ENCODE assay signal across 8 mouse cellular contexts in the genomic region with DNA sequence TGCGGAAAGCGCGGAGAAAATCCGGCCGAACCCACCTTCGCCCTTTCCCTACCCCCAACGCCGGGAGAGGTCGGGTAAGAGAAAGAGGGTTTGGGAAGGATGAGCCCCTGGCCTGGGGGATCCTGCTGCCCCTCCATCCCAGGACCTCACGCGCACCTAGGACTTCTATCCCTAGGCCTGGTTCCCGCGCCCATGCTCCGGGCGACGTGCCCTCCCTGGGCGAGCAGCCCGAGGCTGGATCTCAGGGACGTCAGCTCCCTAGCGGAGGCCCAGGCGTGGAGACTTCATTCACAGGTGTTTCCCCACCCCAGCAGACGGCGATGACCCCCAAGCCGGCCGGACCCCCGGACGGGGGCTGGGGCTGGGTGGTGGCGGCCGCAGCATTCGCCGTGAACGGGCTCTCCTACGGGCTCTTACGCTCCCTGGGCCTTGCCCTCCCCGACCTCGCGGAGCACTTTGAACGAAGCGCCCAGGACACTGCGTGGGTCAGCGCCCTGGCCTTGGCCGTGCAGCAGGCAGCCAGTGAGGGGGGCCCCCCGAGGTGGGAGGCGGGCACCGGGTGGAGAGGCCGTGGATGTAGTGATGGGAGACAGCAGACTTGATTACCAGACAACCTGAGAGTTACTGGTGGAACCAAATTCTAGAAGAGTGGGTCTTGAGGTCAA. TPM values are rescaled to one million over a fixed set of nuclear protein-coding genes. Genes with fewer than 3 reads are reported as not detected.
DNase-seq lines count a peak whose midpoint lies in the region; ATAC-seq and TF ChIP-seq lines count a peak whose summit lies in the region.

No protein-coding gene starts in this region.

- no peak overlapping the region; the same call in 1 of the 2 replicates for H3K27ac ChIP-seq in heart, adult 2 months
- no peak overlapping the region for H3K27ac ChIP-seq in brown adipose tissue, adult 24 weeks (replicated peaks; ENCODE audit: low read depth, low read length)
- H3K27ac ChIP-seq in forebrain, embryonic 15.5 days (replicated peaks), result no peak overlapping the region
- H3K27ac ChIP-seq in midbrain, embryonic 13.5 days, result no peak overlapping the region

- no peaks in the 10 kb centered on the region for H3K36me3 ChIP-seq in heart, adult 2 months (ENCODE audit: control insufficient read depth, insufficient read depth, low read length)
- H3K36me3 ChIP-seq in forebrain, embryonic 15.5 days, result peaks cover 3% of the 10 kb centered on the region; the same call in 1 of the 2 replicates
- H3K36me3 ChIP-seq in midbrain, embryonic 13.5 days, result peaks cover 17% of the 10 kb centered on the region

- peak overlapping the region; percentile 27 for H3K9ac ChIP-seq in heart, adult 2 months (ENCODE audit: low read depth, low read length)
- peak overlapping the region; percentile 41 for H3K9ac ChIP-seq in forebrain, embryonic 15.5 days (replicated peaks)
- peak overlapping the region; percentile 48 for H3K9ac ChIP-seq in midbrain, embryonic 13.5 days (replicated peaks)

- H3K79me2 ChIP-seq in heart, adult 2 months (replicated peaks; ENCODE audit: control insufficient read depth, insufficient read depth, low read length), result no peaks in the 10 kb centered on the region

- no peak for TF ChIP-seq CTCF in heart, adult 2 months (IDR thresholded peaks at IDR 0.05)

- DNase-seq in heart, adult 2 months, result peak in 1 of 2 experiments; percentile 67
- DNase-seq in heart, adult 8-10 months (ENCODE audit: low spot score), result no peak
- DNase-seq in kidney, adult 9 months, result peak; percentile 88
- DNase-seq in spleen, adult 12 weeks (ENCODE audit: low spot score), result no peak
- DNase-seq in thymus, postnatal 0 days (ENCODE audit: low spot score), result no peak

- peaks cover 3% of the 10 kb centered on the region for H3K4me1 ChIP-seq in heart, adult 2 months (ENCODE audit: control insufficient read depth, insufficient read depth, low read length)
- peaks cover 5% of the 10 kb centered on the region for H3K4me1 ChIP-seq in brown adipose tissue, adult 24 weeks (ENCODE audit: control insufficient read depth, insufficient read depth, insufficient read length, low read length)
- peaks cover 28% of the 10 kb centered on the region for H3K4me1 ChIP-seq in forebrain, embryonic 15.5 days
- H3K4me1 ChIP-seq in midbrain, embryonic 13.5 days (replicated peaks), result peaks cover 38% of the 10 kb centered on the region

- TF ChIP-seq POLR2A in heart, adult 2 months (IDR thresholded peaks at IDR 0.05; ENCODE audit: insufficient read depth, low read depth, low read length), result no peak

- peak overlapping the region; percentile 65 for H3K4me2 ChIP-seq in forebrain, embryonic 15.5 days (replicated peaks)
- peak overlapping the region; percentile 60 for H3K4me2 ChIP-seq in midbrain, embryonic 13.5 days (replicated peaks)

- peak; percentile 46; the same call in 1 of the 2 replicates for ATAC-seq in forebrain, embryonic 15.5 days (replicated peaks)
- peak; percentile 60 for ATAC-seq in midbrain, embryonic 13.5 days

- peaks cover 4% of the 10 kb centered on the region; the same call in 1 of the 2 replicates for H3K27me3 ChIP-seq in heart, adult 2 months (ENCODE audit: control insufficient read depth, insufficient read depth, low read length)
- H3K27me3 ChIP-seq in forebrain, embryonic 15.5 days, result peaks cover 49% of the 10 kb centered on the region
- H3K27me3 ChIP-seq in midbrain, embryonic 13.5 days, result peaks cover 60% of the 10 kb centered on the region

- peak overlapping the region; percentile 47 for H3K4me3 ChIP-seq in heart, adult 2 months
- H3K4me3 ChIP-seq in brown adipose tissue, adult 24 weeks (ENCODE audit: insufficient read depth, low read depth, low read length), result peak overlapping the region; percentile 48
- H3K4me3 ChIP-seq in forebrain, embryonic 15.5 days, result peak overlapping the region; percentile 39
- peak overlapping the region; percentile 39 for H3K4me3 ChIP-seq in midbrain, embryonic 13.5 days (replicated peaks)

- WGBS in heart, adult 2 months, result 2% methylated on average over 46 of the region's 46 CpGs
- 1% methylated on average over 46 of the region's 46 CpGs for WGBS in forebrain, embryonic 15.5 days
- under 1% methylated on average over 46 of the region's 46 CpGs for WGBS in midbrain, embryonic 13.5 days

- H3K9me3 ChIP-seq in forebrain, embryonic 15.5 days, result no peaks in the 10 kb centered on the region
- H3K9me3 ChIP-seq in midbrain, embryonic 13.5 days, result no peaks in the 10 kb centered on the region

- no peak for TF ChIP-seq EP300 in heart, adult 2 months (IDR thresholded peaks at IDR 0.05; ENCODE audit: insufficient read depth, low read depth, low read length)

- intact Hi-C loops in heart, adult 2 months (cut with DNase I), result loop anchor here (5.0 kb wide), 1 partner anchor 42 kb away; no protein-coding TSS in a partner anchor

RNA-seq across cellular contexts. Expression of a gene that starts 1.8 kb away (rescaled TPM):
- total RNA-seq in heart, adult 2 months (2021), result under 1 TPM; 0.34 to 0.52 TPM
- polyA plus RNA-seq in heart, adult 2 months (2012; rRNA removed), result 1.1 and 9.6 TPM in 2 replicates
- total RNA-seq in heart, adult 8-10 months (2022), result 1 to 10 TPM in 1 of 4 experiments, under 1 TPM in 3; 0.38 to 2.8 (median 0.68) TPM
- polyA plus RNA-seq in brown adipose tissue, adult 24 weeks (2012; ENCODE audit: insufficient read depth, insufficient read length, missing spikeins), result not detected in 2 replicates
- 3.2 and 3.6 TPM in 2 replicates for polyA plus RNA-seq in forebrain, embryonic 15.5 days (2015; fragmentation: Nextera tagmentation; extraction: Ambion mirVana)
- 1.9 and 2.4 TPM in 2 replicates for polyA plus RNA-seq in midbrain, embryonic 13.5 days (2015; fragmentation: Nextera tagmentation; extraction: Ambion mirVana)
- 1.2 and 1.9 TPM in 2 replicates for polyA plus RNA-seq in thymus, postnatal 0 days (2015; fragmentation: Nextera tagmentation; extraction: Ambion mirVana)

RNA-seq across cellular contexts. Expression of a gene that starts 6.5 kb away (rescaled TPM):
- total RNA-seq in heart, adult 2 months (2021), result 1 to 10 TPM; 2.2 to 2.8 TPM
- 4.0 and 7.4 TPM in 2 replicates for polyA plus RNA-seq in heart, adult 2 months (2012; rRNA removed)
- total RNA-seq in heart, adult 8-10 months (2022), result 1 to 10 TPM; 2.5 to 3.6 (median 3.4) TPM
- polyA plus RNA-seq in brown adipose tissue, adult 24 weeks (2012; ENCODE audit: insufficient read depth, insufficient read length, missing spikeins), result 0.67 and 2.2 TPM in 2 replicates
- 14.9 and 17.7 TPM in 2 replicates for polyA plus RNA-seq in forebrain, embryonic 15.5 days (2015; fragmentation: Nextera tagmentation; extraction: Ambion mirVana)
- polyA plus RNA-seq in midbrain, embryonic 13.5 days (2015; fragmentation: Nextera tagmentation; extraction: Ambion mirVana), result 17.7 and 18.7 TPM in 2 replicates
- polyA plus RNA-seq in thymus, postnatal 0 days (2015; fragmentation: Nextera tagmentation; extraction: Ambion mirVana), result 2.3 and 2.4 TPM in 2 replicates

RNA-seq across cellular contexts. Expression of a gene that starts 15.3 kb away (rescaled TPM):
- 10 to 100 TPM in 1 of 2 experiments, 1 to 10 TPM in 1; 9.1 to 13.7 TPM for total RNA-seq in heart, adult 2 months (2021)
- 18.9 and 21.0 TPM in 2 replicates for polyA plus RNA-seq in heart, adult 2 months (2012; rRNA removed)
- 10 to 100 TPM in 3 of 4 experiments, 1 to 10 TPM in 1; 5.9 to 22.0 (median 17.3) TPM for total RNA-seq in heart, adult 8-10 months (2022)
- polyA plus RNA-seq in brown adipose tissue, adult 24 weeks (2012; ENCODE audit: insufficient read depth, insufficient read length, missing spikeins), result 7.0 and 13.4 TPM in 2 replicates
- polyA plus RNA-seq in forebrain, embryonic 15.5 days (2015; fragmentation: Nextera tagmentation; extraction: Ambion mirVana), result 5.7 and 6.1 TPM in 2 replicates
- 3.9 and 4.3 TPM in 2 replicates for polyA plus RNA-seq in midbrain, embryonic 13.5 days (2015; fragmentation: Nextera tagmentation; extraction: Ambion mirVana)
- 1.9 and 2.2 TPM in 2 replicates for polyA plus RNA-seq in thymus, postnatal 0 days (2015; fragmentation: Nextera tagmentation; extraction: Ambion mirVana)

RNA-seq across cellular contexts. Expression of a gene that starts 23.4 kb away (rescaled TPM):
- 10 to 100 TPM; 30.7 to 34.5 TPM for total RNA-seq in heart, adult 2 months (2021)
- polyA plus RNA-seq in heart, adult 2 months (2012; rRNA removed), result 38.9 and 48.1 TPM in 2 replicates
- total RNA-seq in heart, adult 8-10 months (2022), result 10 to 100 TPM; 22.2 to 31.6 (median 29.0) TPM
- polyA plus RNA-seq in brown adipose tissue, adult 24 weeks (2012; ENCODE audit: insufficient read depth, insufficient read length, missing spikeins), result 28.7 and 40.6 TPM in 2 replicates
- 191 and 199 TPM in 2 replicates for polyA plus RNA-seq in forebrain, embryonic 15.5 days (2015; fragmentation: Nextera tagmentation; extraction: Ambion mirVana)
- polyA plus RNA-seq in midbrain, embryonic 13.5 days (2015; fragmentation: Nextera tagmentation; extraction: Ambion mirVana), result 193 and 201 TPM in 2 replicates
- 174 and 191 TPM in 2 replicates for polyA plus RNA-seq in thymus, postnatal 0 days (2015; fragmentation: Nextera tagmentation; extraction: Ambion mirVana)

RNA-seq across cellular contexts. Expression of a gene that starts 25.3 kb away (rescaled TPM):
- total RNA-seq in heart, adult 2 months (2021), result 1 to 10 TPM; 2.0 to 3.4 TPM
- 5.0 and 5.5 TPM in 2 replicates for polyA plus RNA-seq in heart, adult 2 months (2012; rRNA removed)
- 1 to 10 TPM; 1.2 to 2.7 (median 2.4) TPM for total RNA-seq in heart, adult 8-10 months (2022)
- polyA plus RNA-seq in brown adipose tissue, adult 24 weeks (2012; ENCODE audit: insufficient read depth, insufficient read length, missing spikeins), result 4.0 and 4.8 TPM in 2 replicates
- 12.9 and 13.0 TPM in 2 replicates for polyA plus RNA-seq in forebrain, embryonic 15.5 days (2015; fragmentation: Nextera tagmentation; extraction: Ambion mirVana)
- 15.0 and 15.8 TPM in 2 replicates for polyA plus RNA-seq in midbrain, embryonic 13.5 days (2015; fragmentation: Nextera tagmentation; extraction: Ambion mirVana)
- 13.0 and 13.9 TPM in 2 replicates for polyA plus RNA-seq in thymus, postnatal 0 days (2015; fragmentation: Nextera tagmentation; extraction: Ambion mirVana)
